Mouse (Mus musculus) CH12.LX (cell line): ENCODE data around the gene Rnf144b.

Experiments used
- CHD2 ChIP-seq: IDR thresholded peaks from 2 replicates; pipeline ENCODE4 v1.6.1; 2011; ENCODE audit warnings: low read length, improper control_type of control experiment
- CTCF ChIP-seq, 2 experiments: IDR thresholded peaks in 1 of 2; conservative IDR thresholded peaks in 1 of 2; 2 replicates each; pipeline ENCODE4 v1.5.1; 2011 to 2012; ENCODE audit warnings: low read depth in 2 of 2, low read length in 2 of 2, improper control_type of control experiment in 1 of 2, inconsistent platforms in 1 of 2, mild to moderate bottlenecking in 1 of 2, moderate library complexity in 1 of 2
- ETS1 ChIP-seq: conservative IDR thresholded peaks from 2 replicates; pipeline ENCODE4 v1.6.1; 2012; ENCODE audit warnings: low read depth, mild to moderate bottlenecking, inconsistent platforms, low read length, improper control_type of control experiment, moderate library complexity
- HCFC1 ChIP-seq: IDR thresholded peaks from 2 replicates; pipeline ENCODE4 v1.6.1; 2012; ENCODE audit warnings: low read depth, mild to moderate bottlenecking, inconsistent platforms, low read length, improper control_type of control experiment
- MAX ChIP-seq: IDR thresholded peaks from 2 replicates; pipeline ENCODE4 v1.6.1; 2011; ENCODE audit warnings: low read length, improper control_type of control experiment
- MAZ ChIP-seq: IDR thresholded peaks from 2 replicates; pipeline ENCODE4 v1.6.1; 2012; ENCODE audit warnings: low read depth, mild to moderate bottlenecking, inconsistent platforms, low read length, improper control_type of control experiment, moderate library complexity
- NELFE ChIP-seq: IDR thresholded peaks from 2 replicates; pipeline ENCODE4 v1.6.1; 2011; ENCODE audit warnings: low read depth, low read length, improper control_type of control experiment
- POLR2A ChIP-seq: IDR thresholded peaks from 2 replicates; pipeline ENCODE4 v1.6.1; 2011; ENCODE audit warnings: low read depth, mild to moderate bottlenecking, improper control_type of control experiment, low read length
- SIN3A ChIP-seq: IDR thresholded peaks from 2 replicates; pipeline ENCODE4 v1.6.1; 2012; ENCODE audit warnings: low read length, improper control_type of control experiment, inconsistent platforms
- TBP ChIP-seq: conservative IDR thresholded peaks from 2 replicates; pipeline ENCODE4 v1.6.1; 2011; ENCODE audit warnings: low read depth, low read length, improper control_type of control experiment
- TCF12 ChIP-seq: IDR thresholded peaks from 2 replicates; pipeline ENCODE4 v1.6.1; 2014; ENCODE audit warnings: low read depth, mild to moderate bottlenecking, inconsistent platforms, low read length, improper control_type of control experiment
- ZMIZ1 ChIP-seq: IDR thresholded peaks from 2 replicates; pipeline ENCODE4 v1.6.1; 2012; ENCODE audit warnings: low read depth, mild to moderate bottlenecking, inconsistent platforms, low read length, improper control_type of control experiment

- TF ChIP-seq CTCF (conservative IDR thresholded peaks at IDR 0.05 in 1 of 2, IDR thresholded peaks at IDR 0.05 in 1 of 2; ENCODE audit: low read depth in 2 of 2, low read length in 2 of 2) (no peak), HCFC1 (no peak), POLR2A (no peak), CHD2 (no peak), NELFE (no peak), ETS1 (no peak), MAX (no peak), MAZ (no peak), ZMIZ1 (no peak), TCF12 (no peak), SIN3A (no peak), TBP (no peak)
Measured at GRCm38 (mm10) chr13:47273487-47273886, 151.0 kb downstream of the Rnf144b start.
